Comparison of ENCODE assay signal across 9 mouse cellular contexts in genomic region chr2:164823181-164823585, GRCm38 (mm10). TPM values are rescaled to one million over a fixed set of nuclear protein-coding genes. Genes with fewer than 3 reads are reported as not detected.
A peak's percentile ranks its signal among the peaks of the same experiment; 100 is the strongest.
DNase-seq lines count a peak whose midpoint lies in the region; ATAC-seq and TF ChIP-seq lines count a peak whose summit lies in the region.
"Had no signal": no experiment of that assay in that cellular context is flagged by ENCODE, and none has a peak within 500 bp of the region (broad histone marks: within the 10 kb centered on the region; RNA-seq: fewer than 3 reads in every experiment).

No protein-coding gene starts in this region.

- H3K4me1 ChIP-seq in thymus, adult 2 months (replicated peaks; ENCODE audit: control insufficient read depth, insufficient read depth, low read length): 0 out of 2 replicates have a peak, but pooled peaks cover 2% of the 10 kb centered on the region
- H3K4me1 ChIP-seq in hindbrain, embryonic 12.5 days: peaks cover 13% of the 10 kb centered on the region

- 1% methylated on average over 10 of the region's 10 CpGs for WGBS in thymus, adult 2 months
- WGBS in hindbrain, embryonic 12.5 days: 2% methylated on average over 10 of the region's 10 CpGs

- no peaks in the 10 kb centered on the region for H3K9me3 ChIP-seq in hindbrain, embryonic 12.5 days (replicated peaks)

- H3K36me3 ChIP-seq in thymus, adult 2 months (ENCODE audit: control insufficient read depth, insufficient read depth, low read length): peaks cover 8% of the 10 kb centered on the region; the same call in 1 of the 2 replicates
- H3K36me3 ChIP-seq in hindbrain, embryonic 12.5 days: peaks cover 52% of the 10 kb centered on the region

- peak overlapping the region; percentile 57 for H3K4me2 ChIP-seq in hindbrain, embryonic 12.5 days (replicated peaks)

- no peaks in the 10 kb centered on the region for H3K27me3 ChIP-seq in thymus, adult 2 months (ENCODE audit: control insufficient read depth, insufficient read depth, low read length)
- H3K27me3 ChIP-seq in hindbrain, embryonic 12.5 days: no peaks in the 10 kb centered on the region

- DNase-seq in adrenal gland, postnatal 25 days: peak; percentile 21
- DNase-seq in adrenal gland, adult 18-20 months (ENCODE audit: low spot score in 2 of 2): no peak
- DNase-seq in thymus, adult 2 months: no peak
- DNase-seq in thymus, postnatal 4 days: no peak
- DNase-seq in lung, postnatal 25 days (ENCODE audit: low spot score): peak; percentile 18
- DNase-seq in telencephalon, adult 2 months (ENCODE audit: low read depth, low spot score): peak; percentile 64
- no peak for DNase-seq in cerebellum, postnatal 25 days

- H3K27ac ChIP-seq in thymus, adult 2 months (ENCODE audit: control insufficient read depth, insufficient read depth, low read length): no peak overlapping the region
- H3K27ac ChIP-seq in hindbrain, embryonic 12.5 days: peak overlapping the region; percentile 93

- TF ChIP-seq CTCF in thymus, adult 2 months (IDR thresholded peaks at IDR 0.05; ENCODE audit: borderline replicate concordance, control insufficient read depth, extremely low read depth, insufficient read depth, low read length, poor library complexity): no peak; the same call in 1 of the 2 replicates

- peak overlapping the region; percentile 75 for H3K4me3 ChIP-seq in thymus, adult 2 months (ENCODE audit: control insufficient read depth, insufficient read depth, low read length)
- H3K4me3 ChIP-seq in hindbrain, embryonic 12.5 days: peak overlapping the region; percentile 71

- H3K9ac ChIP-seq in hindbrain, embryonic 12.5 days: peak overlapping the region; percentile 72

- 0 out of 2 replicates have a peak, but pooled peaks have one; percentile 6 for TF ChIP-seq POLR2A in thymus, adult 2 months (IDR thresholded peaks at IDR 0.05; ENCODE audit: control insufficient read depth, extremely low read depth, insufficient read depth, low read length, poor library complexity)

- ATAC-seq in hindbrain, embryonic 12.5 days (ENCODE audit: low FRiP score): peak; percentile 83

RNA-seq across cellular contexts. Expression of gene Zswim1, which starts 0.7 kb away (rescaled TPM):
- total RNA-seq in adrenal gland, postnatal 25 days (2021): 11.9 and 14.2 TPM in 2 replicates
- 10 to 100 TPM; 11.0 to 11.4 TPM for total RNA-seq in adrenal gland, adult 18-20 months (2021)
- polyA plus RNA-seq in thymus, adult 2 months (2012; rRNA removed): 9.5 and 11.5 TPM in 2 replicates
- 21.4 and 22.3 TPM in 2 replicates for polyA plus RNA-seq in hindbrain, embryonic 12.5 days (2016; fragmentation: Nextera tagmentation; extraction: Ambion mirVana)

RNA-seq across cellular contexts. Expression of gene Spata25, which starts 5.2 kb away (rescaled TPM):
- total RNA-seq in adrenal gland, postnatal 25 days (2021): not detected in 2 replicates
- not detected for total RNA-seq in adrenal gland, adult 18-20 months (2021)
- polyA plus RNA-seq in thymus, adult 2 months (2012; rRNA removed): 2.9 and 4.5 TPM in 2 replicates
- polyA plus RNA-seq in hindbrain, embryonic 12.5 days (2016; fragmentation: Nextera tagmentation; extraction: Ambion mirVana): not detected in 2 replicates
- total RNA-seq: layer of hippocampus, postnatal 36 days had no signal

RNA-seq across cellular contexts. Expression of gene Ctsa, which starts 9.5 kb away (rescaled TPM):
- total RNA-seq in adrenal gland, postnatal 25 days (2021): 108 and 121 TPM in 2 replicates
- 100 to 1,000 TPM; 103 to 106 TPM for total RNA-seq in adrenal gland, adult 18-20 months (2021)
- 467 and 538 TPM in 2 replicates for polyA plus RNA-seq in thymus, adult 2 months (2012; rRNA removed)
- 108 and 112 TPM in 2 replicates for polyA plus RNA-seq in hindbrain, embryonic 12.5 days (2016; fragmentation: Nextera tagmentation; extraction: Ambion mirVana)

RNA-seq across cellular contexts. Expression of gene Neurl2, which starts 10.1 kb away (rescaled TPM):
- 1.3 and 2.2 TPM in 2 replicates for total RNA-seq in adrenal gland, postnatal 25 days (2021)
- total RNA-seq in adrenal gland, adult 18-20 months (2021): 1 to 10 TPM; 1.4 to 1.7 TPM
- 24.0 and 31.7 TPM in 2 replicates for polyA plus RNA-seq in thymus, adult 2 months (2012; rRNA removed)
- polyA plus RNA-seq in hindbrain, embryonic 12.5 days (2016; fragmentation: Nextera tagmentation; extraction: Ambion mirVana): 5.5 and 6.1 TPM in 2 replicates

RNA-seq across cellular contexts. Expression of gene Zswim3, which starts 18.3 kb away (rescaled TPM):
- total RNA-seq in adrenal gland, postnatal 25 days (2021): 4.3 and 5.5 TPM in 2 replicates
- total RNA-seq in adrenal gland, adult 18-20 months (2021): 1 to 10 TPM; 4.2 to 5.3 TPM
- 5.9 and 6.2 TPM in 2 replicates for polyA plus RNA-seq in thymus, adult 2 months (2012; rRNA removed)
- polyA plus RNA-seq in hindbrain, embryonic 12.5 days (2016; fragmentation: Nextera tagmentation; extraction: Ambion mirVana): 11.9 and 12.2 TPM in 2 replicates

Comparison
In these comparisons a context has a peak if more than half of its experiments do, and no peak if none do; other contexts are left out.
1. DNase-seq: peak in adrenal gland, postnatal 25 days (single experiment), lung, postnatal 25 days (single experiment) and telencephalon, adult 2 months (single experiment); none in adrenal gland, adult 18-20 months (0 of 2), thymus, adult 2 months (single experiment), thymus, postnatal 4 days (single experiment) and cerebellum, postnatal 25 days (0 of 2).